Mouse (Mus musculus) c-Kit-positive CD71-negative TER-119-negative erythroid progenitor cells, embryonic 14.5 days (primary cell): ENCODE results near the gene Lrrc1.

Source experiments
- DNase-seq: peaks from one replicate; pipeline ENCODE4 v3.0.0-alpha.2; 2013; ENCODE audit warnings: low read depth

Gene Lrrc1

DNA sequence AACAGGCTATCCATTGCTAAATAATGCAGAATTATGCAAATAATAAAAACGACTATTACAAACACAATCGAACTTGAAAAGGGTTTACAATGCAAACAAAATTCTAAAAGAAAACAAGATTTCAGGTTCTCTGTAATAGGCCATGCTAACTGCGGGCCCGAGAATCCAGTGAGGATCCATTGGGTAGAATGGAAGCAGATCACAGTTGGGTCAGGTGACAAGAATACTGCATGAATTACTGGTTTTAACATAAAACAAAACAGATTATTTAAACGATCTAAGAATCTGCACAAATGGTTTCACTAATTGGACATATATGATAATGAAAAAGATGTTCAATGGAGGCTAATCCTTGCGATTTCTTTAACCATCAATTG is 42.5 kb downstream of the Lrrc1 start:
- no peak for DNase-seq

DNA sequence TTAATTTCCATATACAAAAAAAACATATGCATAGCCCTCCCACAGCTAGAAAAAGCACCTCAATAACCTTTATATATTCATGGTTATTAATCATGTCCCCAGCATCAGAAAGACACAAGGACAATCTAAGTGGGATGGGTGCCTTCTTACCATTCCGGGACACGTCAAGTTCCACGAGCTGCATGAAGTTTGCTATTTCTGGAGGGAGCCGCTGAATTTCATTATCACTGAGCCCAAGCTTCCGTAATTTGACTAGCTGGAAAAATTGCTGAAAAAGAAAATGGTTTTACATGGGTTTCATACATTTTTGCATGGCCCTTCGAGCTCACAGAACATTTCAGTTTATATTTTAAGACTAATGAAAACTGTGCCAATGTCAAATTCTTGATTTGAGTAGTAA is 45.6 kb downstream of the Lrrc1 start:
- no peak for DNase-seq

DNA sequence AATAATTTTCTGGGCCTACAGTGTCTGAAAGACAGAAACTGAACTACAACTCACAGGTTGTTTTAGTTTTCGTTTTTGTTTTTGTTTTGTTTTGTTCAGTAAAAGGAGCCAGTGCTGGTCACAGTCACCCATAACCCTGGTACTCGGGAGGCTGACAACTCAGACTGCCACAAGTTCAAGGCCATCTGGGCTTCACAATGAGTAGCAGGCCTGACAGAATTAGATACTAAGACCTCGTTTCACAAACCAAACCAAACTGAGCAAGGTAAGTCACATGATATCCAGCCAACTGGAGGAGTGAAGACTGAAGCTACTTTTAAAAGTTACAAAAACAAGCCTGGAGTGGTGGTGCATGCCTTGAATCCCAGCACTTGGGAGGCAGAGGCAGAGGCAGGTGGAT is 46.3 kb downstream of the Lrrc1 start:
- DNase-seq, result no peak

DNA sequence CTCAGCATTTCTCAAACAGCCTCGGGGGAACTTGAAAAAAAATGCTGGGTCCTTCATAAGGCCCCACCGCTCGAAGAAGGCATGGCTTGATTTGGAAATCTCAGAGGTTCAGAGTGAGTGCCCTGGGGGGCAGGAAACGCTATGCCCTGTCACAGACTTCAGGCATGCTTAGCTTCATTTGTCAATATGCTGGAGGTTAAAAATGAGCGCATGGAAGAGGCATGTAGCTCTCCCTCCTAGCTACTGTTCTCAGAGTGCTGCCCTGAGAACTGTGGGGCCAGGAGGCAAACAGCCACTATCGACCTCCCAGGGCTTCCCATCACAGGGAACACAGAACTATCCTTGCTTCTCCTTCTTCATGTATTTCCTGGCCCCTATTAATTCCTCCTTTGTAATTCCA is 47.5 kb downstream of the Lrrc1 start:
- DNase-seq, result no peak

DNA sequence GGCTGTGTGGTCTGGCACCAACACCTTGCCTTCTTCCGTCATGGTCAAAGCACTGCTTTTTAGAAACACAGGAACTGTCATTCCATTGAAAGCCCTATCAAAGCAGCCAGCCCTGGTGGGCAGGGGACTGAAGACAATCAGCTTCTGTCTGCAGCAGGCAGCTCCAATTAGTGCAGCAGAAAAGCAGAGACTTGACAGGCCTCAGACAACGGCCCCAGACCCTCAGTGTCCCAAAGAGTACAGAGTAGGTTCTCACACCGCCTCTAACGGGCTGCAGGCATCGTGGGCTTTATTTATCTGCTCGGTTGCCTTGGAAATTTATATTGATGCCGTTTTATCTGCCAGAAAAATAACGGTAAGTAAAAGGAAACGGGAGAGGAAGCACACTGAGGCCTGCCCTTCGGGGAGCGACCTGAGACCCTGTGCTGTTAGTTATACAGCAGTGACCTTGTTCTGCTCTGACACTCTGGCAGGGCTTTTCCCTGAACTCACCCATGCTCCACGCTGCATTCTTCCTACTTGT is 48.1 kb downstream of the Lrrc1 start:
- DNase-seq, result no peak

DNA sequence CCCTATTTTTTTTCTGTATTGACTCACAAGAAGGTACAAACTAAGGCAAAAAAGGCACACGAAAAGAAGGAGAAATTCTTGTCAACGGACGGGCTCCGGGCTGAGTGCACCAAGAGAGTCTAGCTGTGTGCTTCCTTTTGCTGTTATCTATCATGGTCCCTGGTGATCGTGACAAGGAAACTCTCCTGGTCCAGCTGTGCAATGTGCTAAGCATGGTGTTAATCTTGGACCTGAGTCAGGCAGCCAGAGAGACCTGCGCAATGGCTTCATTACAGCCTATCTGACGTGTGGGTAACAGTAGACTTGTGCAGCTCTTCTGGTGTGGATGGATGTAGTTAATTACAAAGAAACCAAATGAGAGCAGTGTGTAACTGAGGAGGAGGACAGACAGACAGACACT is 50.4 kb downstream of the Lrrc1 start:
- no peak for DNase-seq

DNA sequence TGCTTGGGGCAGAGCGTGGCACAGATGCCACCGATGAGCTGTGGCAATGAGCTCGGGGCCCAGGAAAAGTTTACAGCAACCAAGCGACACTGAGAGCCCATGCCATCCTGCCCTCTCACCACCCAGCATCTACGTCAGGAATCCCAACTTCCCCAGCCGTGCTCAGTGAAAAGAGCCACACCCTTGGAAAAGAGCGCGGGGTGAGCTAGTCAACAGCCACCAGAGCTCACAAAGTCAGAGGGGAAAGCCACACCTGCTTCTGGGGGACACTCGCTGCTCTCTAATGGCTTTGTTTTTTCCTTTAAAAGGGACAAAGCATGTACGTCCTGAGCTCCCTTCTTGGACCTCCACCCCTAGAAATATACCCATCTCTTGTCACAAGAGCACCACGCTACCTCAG is 56.1 kb downstream of the Lrrc1 start:
- DNase-seq, result no peak

DNA sequence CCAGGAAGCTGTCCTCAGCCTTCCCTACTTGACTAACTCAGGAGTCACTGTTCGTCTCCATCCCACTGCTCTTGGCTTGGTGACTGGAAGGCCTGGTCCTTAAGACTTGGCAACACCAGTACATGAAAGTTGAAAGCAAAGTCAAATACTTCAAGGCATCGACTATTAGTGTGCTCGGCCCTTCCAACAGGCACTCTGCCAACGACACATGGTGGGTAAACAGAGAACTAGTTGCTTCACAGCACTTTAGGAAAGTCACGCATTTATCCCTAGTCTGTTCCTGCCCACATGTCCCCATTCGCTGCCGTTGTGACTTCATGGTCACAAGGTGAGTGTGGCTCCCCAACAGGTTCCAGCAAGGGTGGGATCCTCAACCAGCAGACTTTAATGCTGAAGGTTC is 57.2 kb downstream of the Lrrc1 start:
- DNase-seq, result no peak

DNA sequence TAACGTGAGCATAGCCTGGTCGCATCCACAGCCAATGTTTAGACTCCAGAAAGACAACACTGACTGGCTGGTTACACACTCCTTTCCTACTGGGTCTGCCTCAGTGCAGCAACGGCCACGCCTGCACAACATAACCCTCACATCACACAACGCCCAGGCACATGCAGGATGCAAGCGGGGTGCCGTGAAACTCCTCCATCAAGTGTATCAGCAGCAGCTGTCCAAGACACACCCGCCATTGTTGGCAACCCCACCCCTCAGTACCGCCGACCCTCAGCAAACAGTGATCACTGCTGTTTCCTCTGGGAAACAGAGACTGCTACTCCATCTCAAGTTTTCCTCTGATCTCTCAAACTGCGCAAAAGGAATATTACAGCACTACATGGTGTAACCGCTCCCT is 58.8 kb downstream of the Lrrc1 start:
- no peak for DNase-seq

DNA sequence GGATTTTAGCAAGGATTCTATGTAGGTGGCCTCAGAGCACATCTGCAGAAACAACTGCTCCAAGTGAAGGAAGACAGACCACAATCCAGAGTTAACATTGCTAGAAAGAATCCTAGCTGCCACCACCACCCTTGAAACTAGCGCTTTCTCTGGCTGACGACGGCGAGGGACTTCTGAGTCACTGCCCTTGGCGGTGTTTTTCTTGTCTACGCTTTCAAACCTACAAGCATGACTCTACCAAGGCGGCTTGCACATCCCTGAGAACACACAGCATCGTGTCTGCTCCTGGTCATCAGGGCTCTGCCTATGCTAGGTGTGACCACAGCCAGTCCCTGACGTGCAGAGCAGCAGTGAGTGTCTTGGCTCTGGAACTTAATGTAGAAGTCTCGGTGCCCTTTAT is 59.9 kb downstream of the Lrrc1 start:
- DNase-seq, result no peak

DNA sequence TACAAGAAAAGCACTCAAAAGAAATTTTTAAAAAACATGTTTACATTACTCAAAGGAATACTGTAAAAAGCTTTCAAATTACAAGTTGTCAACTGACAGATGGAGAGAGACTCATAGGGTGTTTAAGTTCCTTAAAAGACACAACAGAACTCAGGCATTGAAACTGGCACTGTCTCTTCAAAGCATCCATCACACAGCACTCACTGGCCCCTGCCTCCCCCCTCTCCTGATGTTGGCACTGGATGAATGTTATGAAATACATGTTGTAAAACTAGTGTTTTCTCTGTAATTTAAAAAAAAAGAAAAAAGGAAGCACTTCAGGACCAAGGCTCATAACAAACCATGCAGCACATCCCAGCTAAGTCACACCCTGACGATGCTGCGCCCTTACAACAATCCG is 61.1 kb downstream of the Lrrc1 start:
- DNase-seq, result no peak

DNA sequence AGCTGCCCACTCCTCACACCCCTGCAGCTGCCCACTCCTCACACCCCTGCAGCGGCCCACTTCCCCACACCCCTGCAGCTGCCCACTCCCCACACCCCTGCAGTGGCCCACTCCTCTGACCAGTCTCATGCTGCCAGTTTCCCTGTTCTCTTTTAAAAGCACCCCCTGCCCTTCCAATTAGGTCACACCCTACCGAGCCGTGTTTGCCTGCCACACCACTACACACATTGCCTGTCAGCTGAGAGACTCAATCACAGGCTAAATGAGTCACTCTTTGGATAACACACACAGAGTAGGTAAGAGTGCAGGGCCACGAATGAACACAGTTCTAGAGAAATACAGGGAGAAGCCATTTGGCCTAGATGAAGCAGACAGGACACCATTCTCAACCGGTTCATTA is 62.4 kb downstream of the Lrrc1 start:
- no peak for DNase-seq

DNA sequence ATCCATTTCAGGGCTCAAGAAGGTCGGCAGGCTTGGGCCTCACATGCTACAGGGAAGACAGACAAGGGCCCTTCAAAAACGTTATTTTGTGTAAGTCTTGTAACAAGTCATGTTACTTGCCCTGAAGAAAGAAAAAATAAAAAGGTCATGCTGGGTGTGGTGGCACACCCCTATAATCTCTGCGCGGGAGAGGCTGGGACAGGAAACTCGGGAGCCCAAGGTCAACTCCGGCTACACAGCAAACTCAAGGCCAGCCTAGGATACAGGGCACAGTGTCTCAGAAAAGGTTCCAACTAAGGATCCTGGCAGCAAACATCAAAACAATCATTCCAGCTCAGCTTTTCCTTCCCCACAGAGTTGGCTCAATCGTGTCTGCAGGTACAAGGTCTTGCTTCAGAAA is 63.3 kb downstream of the Lrrc1 start:
- DNase-seq, result no peak

DNA sequence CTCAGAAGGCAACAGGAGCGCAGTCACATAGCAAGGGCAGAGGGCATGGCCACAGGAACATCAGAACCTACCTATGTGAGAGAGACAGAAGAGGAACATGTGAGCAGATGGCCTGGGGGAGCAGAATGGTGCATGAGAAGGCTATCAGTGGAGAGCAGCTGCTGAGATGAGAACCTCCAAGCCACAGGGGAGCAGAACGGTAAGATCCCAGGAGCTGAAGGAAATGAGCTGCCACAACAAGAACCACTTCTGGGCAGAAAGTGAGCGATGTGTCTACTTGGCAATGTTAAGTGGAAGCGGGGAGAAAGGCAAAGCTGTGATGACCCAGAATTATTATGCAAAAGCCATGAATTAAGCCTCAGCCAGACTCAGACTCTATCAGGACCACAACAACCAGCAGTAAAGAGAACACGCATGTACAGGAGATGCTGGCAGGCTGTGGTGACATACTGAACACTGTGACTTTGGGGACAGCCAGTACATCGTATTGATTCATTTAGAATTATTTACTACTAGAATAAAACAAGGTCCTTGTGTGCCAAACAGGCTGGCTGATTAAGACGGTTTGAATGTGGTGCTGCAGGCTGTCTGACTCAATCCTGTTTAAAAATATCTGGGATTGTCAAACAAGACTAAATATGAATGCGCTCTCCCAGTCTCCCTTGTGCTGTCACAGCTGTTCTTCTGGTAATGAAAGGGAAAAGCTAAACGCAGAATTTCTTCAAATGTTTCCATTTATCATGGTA is 63.9 kb downstream of the Lrrc1 start:
- DNase-seq, result no peak

DNA sequence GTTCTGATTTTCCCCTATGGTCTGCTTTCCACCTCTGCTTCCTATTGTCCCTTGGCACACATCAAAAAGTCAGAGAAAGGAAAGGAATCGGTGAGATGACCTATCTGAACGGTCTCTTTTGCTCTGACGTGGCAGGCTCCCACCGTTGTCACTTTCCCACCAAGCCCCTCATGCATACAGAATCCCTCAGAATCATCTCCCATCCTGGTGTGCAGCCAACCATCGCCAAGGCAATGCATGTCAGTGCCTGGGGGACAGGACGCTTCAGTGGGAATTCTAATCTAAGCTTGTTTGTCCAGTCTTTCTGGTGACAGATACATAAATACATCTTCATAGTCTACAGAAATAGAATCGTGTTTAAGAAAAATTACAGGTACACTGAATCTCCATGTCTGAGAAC is 64.7 kb downstream of the Lrrc1 start:
- DNase-seq, result no peak

DNA sequence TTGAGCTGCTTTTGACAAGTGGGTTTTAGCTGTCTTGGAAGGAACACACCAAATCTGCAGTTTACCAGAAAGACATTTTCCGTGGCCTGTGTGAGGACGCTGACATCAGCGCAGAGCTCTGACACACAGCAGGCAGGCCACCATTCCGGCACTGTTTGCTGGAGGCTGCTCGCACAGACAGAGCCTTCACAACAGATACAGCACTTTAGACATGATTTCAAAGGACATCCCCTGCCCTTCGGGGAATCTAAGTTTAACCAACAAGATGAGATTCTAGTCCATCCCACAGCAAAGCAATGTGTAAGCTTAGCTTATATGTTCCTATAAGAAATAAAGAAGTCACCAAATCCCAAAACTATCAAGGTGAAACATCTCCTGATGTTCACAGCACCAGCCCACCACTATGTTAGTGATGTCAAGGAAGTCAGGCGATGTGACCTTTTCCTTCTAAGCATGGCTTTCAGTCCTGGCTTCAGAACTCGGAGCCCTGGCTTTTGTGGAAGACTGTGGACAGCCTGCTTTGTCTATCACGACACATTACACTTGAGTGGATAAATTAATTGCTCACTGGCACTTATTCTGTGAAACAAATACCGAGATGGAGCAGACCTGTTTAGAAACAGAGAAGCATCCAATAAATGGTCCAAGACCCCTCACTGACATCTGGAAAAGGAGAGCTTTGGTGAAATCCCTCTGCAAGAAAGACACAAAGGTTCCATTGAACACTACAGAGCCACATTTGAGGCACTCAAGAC is 66.3 kb downstream of the Lrrc1 start:
- no peak for DNase-seq

DNA sequence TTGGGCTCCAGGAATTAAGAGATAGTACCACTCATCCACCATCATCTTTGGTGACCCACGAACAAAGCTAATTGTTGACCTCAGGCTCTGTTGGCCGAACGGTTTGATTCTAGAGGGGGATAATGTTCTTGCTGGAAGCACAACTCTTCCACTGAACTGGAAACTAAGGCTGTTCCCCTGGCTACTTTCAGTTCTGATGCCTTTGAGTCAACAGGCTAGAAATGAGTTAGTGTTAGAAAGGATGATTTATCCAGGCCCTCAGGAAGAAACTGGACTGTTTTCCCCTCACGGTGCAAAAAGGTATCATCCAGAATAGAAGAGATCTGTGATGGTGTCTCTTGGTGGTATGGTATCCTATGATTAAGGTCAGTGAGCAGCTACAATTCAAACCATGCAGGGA is 70.1 kb downstream of the Lrrc1 start:
- DNase-seq, result no peak

DNA sequence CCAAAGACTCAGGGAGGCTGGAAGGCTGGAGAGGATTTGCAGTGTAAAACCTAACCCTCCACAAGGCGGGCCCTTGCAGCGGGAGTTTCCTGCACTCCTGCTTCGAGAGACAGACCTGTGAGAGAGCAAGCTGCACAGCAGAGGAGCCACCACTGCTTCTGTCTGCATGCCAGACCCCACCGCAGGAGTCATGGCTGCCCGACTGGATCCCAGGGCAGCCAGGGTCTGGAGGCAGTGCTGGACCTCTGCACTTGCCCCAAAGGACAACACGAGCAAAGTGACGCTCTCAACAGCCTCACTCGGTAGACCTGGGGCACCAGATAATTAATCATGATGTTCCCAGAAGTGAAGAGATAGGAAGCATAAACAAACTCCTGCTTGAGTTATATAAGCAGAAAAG is 72.1 kb downstream of the Lrrc1 start:
- no peak for DNase-seq

DNA sequence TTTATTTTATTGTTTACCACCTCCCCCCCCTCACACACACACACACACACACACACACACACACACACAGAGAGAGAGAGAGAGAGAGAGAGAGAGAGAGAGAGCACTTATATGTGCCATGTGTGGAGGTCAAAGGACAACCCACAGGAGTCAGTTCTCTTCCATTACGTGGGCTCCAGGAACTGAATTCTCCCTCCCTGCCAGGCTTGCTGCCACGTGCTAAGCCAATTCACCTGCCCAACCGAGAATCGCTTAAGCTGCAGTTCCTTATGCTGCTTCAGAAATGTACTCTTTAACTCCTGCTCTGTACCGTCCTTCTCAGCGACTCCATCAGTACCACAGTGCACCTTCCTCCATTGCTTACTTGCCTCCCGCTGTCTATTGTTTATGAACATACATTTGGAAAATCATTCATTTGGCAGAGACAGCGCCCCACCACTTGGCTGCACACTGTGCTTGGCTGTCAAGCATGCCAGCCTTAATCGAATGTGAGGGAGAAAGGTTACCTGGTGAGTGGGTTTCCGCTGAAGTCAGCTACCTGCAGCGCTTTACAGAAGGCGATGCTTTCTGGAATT is 72.9 kb downstream of the Lrrc1 start:
- no peak for DNase-seq

DNA sequence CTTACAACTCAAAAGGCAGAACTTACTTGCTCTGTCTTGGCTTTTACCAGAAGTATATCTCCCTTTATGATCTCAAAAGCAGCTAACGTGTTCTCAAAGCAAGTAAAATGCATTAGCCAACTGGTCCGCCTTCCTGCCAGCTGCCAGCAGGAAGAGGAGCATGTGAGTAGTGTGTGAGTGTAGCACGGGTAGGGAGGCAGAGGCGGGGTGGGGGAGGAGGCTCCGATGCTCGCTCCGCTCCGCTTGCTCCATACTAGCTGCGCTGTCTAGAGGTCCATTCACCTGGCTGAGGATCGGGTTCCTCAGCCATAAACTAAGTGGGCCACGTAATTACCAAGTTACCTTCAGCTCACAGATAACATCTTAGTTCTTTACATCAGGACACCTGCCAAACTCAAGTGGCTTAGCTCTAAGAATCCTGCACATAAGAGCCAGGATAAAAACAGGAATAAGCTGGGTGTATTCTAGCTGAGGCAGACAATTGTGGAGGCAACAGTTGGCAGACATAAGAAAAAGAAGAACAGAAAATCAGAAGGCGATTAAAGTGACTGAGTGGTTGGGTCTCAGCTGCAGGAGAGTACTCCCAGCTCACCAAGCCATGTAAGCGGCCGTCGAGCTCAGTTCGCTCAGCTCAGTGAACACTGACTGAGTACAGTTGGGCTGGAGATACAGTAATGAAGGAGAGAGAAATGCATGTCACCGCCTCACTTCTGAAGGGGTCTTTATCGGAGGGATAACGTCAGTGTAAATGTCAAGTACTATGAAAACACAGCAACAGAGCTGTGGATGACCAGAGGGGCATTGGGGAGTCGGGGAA is 74.7 kb downstream of the Lrrc1 start:
- DNase-seq, result no peak

DNA sequence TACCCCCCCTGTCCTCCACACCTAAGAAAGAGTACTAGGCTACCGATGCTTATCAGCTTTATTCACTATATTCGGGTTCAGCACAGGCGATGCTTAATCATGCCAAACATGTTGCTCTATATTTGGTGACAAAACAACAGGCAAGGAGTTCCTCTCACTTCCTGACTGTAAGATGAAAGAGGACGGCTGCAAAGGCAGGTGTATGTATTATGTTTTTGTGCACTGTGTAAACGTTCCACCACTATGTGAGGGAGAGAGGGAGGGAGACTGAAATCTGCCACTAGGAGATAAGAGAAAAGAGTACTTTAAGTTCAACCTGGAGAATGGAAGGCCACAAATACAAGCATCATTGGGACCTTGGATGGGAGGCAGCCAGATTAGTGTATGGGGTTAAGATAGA is 77.7 kb downstream of the Lrrc1 start:
- DNase-seq, result no peak

DNA sequence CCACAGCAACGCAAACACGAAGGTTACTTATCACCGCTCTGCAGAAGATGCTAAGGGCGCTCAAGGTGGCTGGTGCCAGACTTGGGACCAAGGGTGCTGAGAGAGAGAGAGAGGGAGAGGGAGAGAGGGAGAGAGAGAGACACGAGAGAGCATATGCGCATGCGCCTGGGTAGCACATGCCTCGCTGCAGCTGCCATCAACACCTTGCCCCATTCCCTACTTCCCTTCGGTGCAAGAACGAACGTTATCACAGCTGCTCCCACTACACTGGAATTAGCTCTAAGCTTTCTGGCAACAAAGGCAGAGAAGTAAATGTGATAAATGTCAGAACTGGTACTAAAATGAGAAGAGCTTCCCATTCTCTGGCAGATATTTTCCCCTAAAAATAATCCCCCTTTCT is 79.3 kb downstream of the Lrrc1 start:
- no peak for DNase-seq

DNA sequence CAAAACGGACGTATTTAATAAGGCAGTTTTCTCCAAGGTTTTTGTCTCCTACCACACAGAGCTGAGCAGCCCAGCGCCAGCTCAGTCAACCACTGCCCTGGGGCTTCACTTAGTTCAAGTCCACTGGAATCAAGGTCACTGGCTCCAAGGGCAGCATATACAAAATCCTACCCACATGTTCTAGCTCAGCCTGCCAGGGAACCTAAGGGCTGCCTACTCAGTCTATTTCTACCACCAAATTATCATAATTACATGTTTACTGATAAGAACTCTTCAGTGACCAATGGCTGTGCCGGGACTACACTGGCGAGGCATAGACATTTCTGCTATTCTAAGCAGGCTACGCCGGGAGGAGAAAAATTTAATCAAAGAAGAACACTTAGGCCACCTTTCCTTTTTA is 80.8 kb downstream of the Lrrc1 start:
- no peak for DNase-seq
